Mouse (Mus musculus) stomach, embryonic 15.5 days (tissue): ENCODE results near the gene Ppara. TPM values are rescaled to one million over a fixed set of nuclear protein-coding genes. Genes with fewer than 3 reads are reported as not detected.

Experiments used
- ATAC-seq: fragments of 200-750 bp; cut with Nextera tagmentation; 2 replicates; pipeline ENCODE4 v1.8.0; 2017; ENCODE audit warnings: low read depth, moderate number of reproducible peaks, moderate TSS enrichment; ENCODE audit not compliant: insufficient read depth, low FRiP score
- H3K27ac ChIP-seq: fragments of 300-500 bp; sonication (generic); 2 replicates; pipeline ENCODE4 v1.5.1; 2015; ENCODE audit warnings: mild to moderate bottlenecking, inconsistent platforms
- H3K27me3 ChIP-seq: fragments of 300-500 bp; sonication (generic); replicated peaks from 2 replicates; pipeline ENCODE4 v1.6.1; 2015; ENCODE audit warnings: inconsistent platforms
- H3K36me3 ChIP-seq: fragments of 300-500 bp; sonication (generic); 2 replicates; pipeline ENCODE4 v1.6.1; 2015; ENCODE audit warnings: inconsistent platforms
- H3K4me1 ChIP-seq: fragments of 300-500 bp; sonication (generic); 2 replicates; pipeline ENCODE4 v1.6.1; 2015; ENCODE audit warnings: inconsistent platforms
- H3K4me2 ChIP-seq: fragments of 300-500 bp; sonication (generic); 2 replicates; pipeline ENCODE4 v1.6.1; 2015; ENCODE audit warnings: mild to moderate bottlenecking, inconsistent platforms
- H3K4me3 ChIP-seq: fragments of 300-500 bp; sonication (generic); replicated peaks from 2 replicates; pipeline ENCODE4 v1.5.1; 2015; ENCODE audit warnings: inconsistent platforms
- H3K9ac ChIP-seq: fragments of 300-500 bp; sonication (generic); 2 replicates; pipeline ENCODE4 v1.6.1; 2015; ENCODE audit warnings: inconsistent platforms
- H3K9me3 ChIP-seq: fragments of 300-500 bp; sonication (generic); 2 replicates; pipeline ENCODE4 v1.6.1; 2016; ENCODE audit warnings: inconsistent platforms
- WGBS: fragments of 180-500 bp; shearing (Covaris S2); methylation state at CpG from one replicate; pipeline ENCODE4 v1.1.7; 2015; 5-methylcytosine and 5-hydroxymethylcytosine counted together
- polyA plus RNA-seq: library from polyadenylated mRNA; unstranded; fragments of >200 nt; fragmentation: Nextera tagmentation; extraction: Ambion mirVana; gene quantifications from 2 replicates; pipeline ENCODE4 v1.2.1, GENCODE M21; 2015

The Ppara gene
- polyA plus RNA-seq, 1 experiment from 2014 or later = 9.6 TPM

DNA sequence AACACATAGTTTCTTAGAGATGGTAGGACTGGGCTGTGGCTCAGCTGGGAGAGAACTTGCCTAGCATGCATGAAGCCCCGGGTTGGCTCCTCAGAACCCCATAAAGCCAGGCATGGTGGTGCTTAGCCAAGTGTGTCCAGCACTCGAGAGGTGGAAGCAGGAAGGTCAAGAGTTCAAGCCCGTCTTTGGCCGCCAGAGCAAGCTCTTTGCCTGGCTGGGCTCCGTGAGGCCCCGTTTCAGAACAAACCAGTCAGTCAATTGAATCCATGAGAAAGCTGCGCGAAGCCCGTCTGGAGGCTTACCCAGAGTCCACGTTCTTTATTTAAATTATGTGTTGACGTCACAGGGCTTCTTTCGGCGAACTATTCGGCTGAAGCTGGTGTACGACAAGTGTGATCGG is 53.9 kb downstream of the Ppara start:
- 75% methylated on average over 16 of the region's 16 CpGs for WGBS
- H3K4me2 ChIP-seq = no peak overlapping the region
- H3K27ac ChIP-seq = no peak overlapping the region
- H3K9me3 ChIP-seq = no peaks in the 10 kb centered on the region
- H3K4me3 ChIP-seq = no peak overlapping the region
- no peaks in the 10 kb centered on the region for H3K4me1 ChIP-seq
- ATAC-seq = no peak
- H3K9ac ChIP-seq = no peak overlapping the region
- no peaks in the 10 kb centered on the region for H3K36me3 ChIP-seq
- H3K27me3 ChIP-seq = no peaks in the 10 kb centered on the region

GRCm38 (mm10) chr15:85791449-85791848 is 56.7 kb downstream of the Ppara start:
- no peak overlapping the region for H3K27ac ChIP-seq
- no peak overlapping the region for H3K4me2 ChIP-seq
- H3K27me3 ChIP-seq = no peaks in the 10 kb centered on the region
- H3K4me3 ChIP-seq = no peak overlapping the region
- no peaks in the 10 kb centered on the region for H3K36me3 ChIP-seq
- no peak overlapping the region for H3K9ac ChIP-seq
- WGBS = 86% methylated on average over 4 of the region's 4 CpGs
- no peaks in the 10 kb centered on the region for H3K9me3 ChIP-seq
- ATAC-seq = no peak
- H3K4me1 ChIP-seq = no peaks in the 10 kb centered on the region

- H3K9ac ChIP-seq = no peak overlapping the region
- H3K4me2 ChIP-seq = no peak overlapping the region
- H3K4me1 ChIP-seq = no peaks in the 10 kb centered on the region
- no peaks in the 10 kb centered on the region for H3K36me3 ChIP-seq
- H3K4me3 ChIP-seq = no peak overlapping the region
- WGBS = 76% methylated on average over 1 of the region's 1 CpGs
- no peak overlapping the region for H3K27ac ChIP-seq
- ATAC-seq = no peak
- no peaks in the 10 kb centered on the region for H3K9me3 ChIP-seq
- no peaks in the 10 kb centered on the region for H3K27me3 ChIP-seq
Observed at GRCm38 (mm10) chr15:85792819-85793218, 58.0 kb downstream of the Ppara start.

DNA sequence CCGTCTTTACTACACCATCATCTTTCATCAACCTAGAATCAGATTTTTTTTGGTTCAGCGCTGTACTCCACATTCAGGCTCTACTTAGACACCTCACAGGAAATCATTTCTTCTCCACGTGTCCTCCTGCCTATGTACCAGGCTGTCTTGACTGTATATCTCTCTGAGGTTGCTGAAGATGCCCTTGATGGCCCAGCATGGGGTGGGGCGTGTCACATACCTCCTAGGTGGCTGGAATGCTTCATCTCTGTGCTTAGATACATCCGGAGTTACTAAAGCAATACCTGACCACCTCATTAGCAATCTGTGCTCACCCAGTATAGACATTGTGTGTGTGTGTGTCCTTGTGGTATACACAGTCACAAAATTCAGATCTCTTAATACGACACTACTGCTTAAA is 60.7 kb downstream of the Ppara start:
- WGBS = 82% methylated on average over 6 of the region's 6 CpGs
- Histone ChIP-seq H3K27me3 (no peaks in the 10 kb centered on the region), H3K4me3 (no peak overlapping the region), H3K27ac (no peak overlapping the region), H3K36me3 (no peaks in the 10 kb centered on the region), H3K9ac (no peak overlapping the region), H3K9me3 (no peaks in the 10 kb centered on the region), H3K4me2 (no peak overlapping the region), H3K4me1 (no peaks in the 10 kb centered on the region)
- no peak for ATAC-seq

DNA sequence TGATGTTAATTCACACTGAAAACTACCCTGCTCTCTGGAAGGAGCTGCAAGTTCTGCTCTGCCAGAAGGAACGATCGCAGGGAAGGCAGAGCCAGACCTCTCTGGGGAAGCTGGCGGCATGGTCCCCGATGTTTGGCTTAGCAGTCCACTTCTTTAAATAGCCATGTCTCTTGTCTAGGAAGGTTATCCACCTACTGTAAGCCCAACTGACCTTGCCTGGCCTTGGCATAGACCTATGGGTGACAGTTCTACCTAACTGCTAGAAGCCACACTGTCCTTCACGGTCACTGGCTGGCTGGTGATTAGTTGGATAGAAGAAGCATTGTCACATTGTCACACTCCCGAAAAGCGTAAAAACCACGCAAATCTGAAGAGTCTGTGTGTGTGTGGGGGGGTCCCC is 63.9 kb downstream of the Ppara start:
- WGBS = 91% methylated on average over 8 of the region's 8 CpGs
- Histone ChIP-seq H3K4me1 (no peaks in the 10 kb centered on the region), H3K27me3 (no peaks in the 10 kb centered on the region), H3K9me3 (no peaks in the 10 kb centered on the region), H3K4me3 (no peak overlapping the region), H3K36me3 (no peaks in the 10 kb centered on the region), H3K9ac (no peak overlapping the region), H3K27ac (no peak overlapping the region), H3K4me2 (no peak overlapping the region)
- ATAC-seq = no peak

DNA sequence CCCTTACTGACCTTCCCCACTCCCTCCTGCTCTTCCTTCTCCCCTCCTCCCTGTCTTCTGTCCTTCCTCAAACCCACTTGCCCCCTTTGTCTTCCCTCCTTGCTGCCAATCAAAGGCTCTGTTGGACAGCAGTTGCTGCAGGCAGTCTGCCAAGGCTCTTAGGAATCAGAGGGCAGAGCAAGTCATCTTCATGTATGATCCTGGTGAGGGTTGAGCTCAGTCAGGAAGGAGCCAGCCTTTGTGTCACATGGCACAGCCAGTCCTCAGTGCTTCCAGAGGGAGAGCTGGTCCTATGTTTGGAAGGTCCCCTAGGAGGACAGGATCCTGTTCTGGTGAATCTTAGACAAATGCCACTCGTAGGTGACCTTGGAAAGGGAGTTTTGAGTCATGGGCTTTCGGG is 68.1 kb downstream of the Ppara start:
- Histone ChIP-seq H3K27me3 (no peaks in the 10 kb centered on the region), H3K4me3 (no peak overlapping the region), H3K27ac (no peak overlapping the region), H3K4me2 (no peak overlapping the region), H3K4me1 (no peaks in the 10 kb centered on the region), H3K9me3 (no peaks in the 10 kb centered on the region), H3K36me3 (no peaks in the 10 kb centered on the region), H3K9ac (no peak overlapping the region)
- ATAC-seq = no peak
- 87% methylated on average over 2 of the region's 2 CpGs for WGBS

DNA sequence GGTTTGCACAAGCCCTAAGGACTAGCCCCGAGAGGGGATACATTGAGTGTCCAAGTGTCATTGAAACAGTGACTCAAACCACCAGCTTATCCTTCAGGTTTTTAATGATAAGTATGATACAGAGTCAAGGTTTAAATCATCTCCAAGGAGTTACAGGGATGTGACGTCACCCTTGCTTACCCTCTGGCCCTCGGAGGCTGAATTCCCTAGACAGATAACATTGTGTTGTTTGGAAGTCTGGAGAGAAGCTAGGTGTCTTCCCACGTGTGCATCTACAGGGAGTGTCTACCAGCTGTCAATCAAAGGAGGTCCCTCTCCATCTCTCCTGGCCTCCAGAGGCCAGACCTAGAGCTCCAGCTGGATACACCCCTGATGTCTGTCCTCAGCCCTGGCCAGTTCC is 72.1 kb downstream of the Ppara start:
- Histone ChIP-seq H3K4me3 (no peak overlapping the region), H3K9me3 (no peaks in the 10 kb centered on the region), H3K4me1 (peaks cover 6% of the 10 kb centered on the region; the same call in 1 of the 2 replicates), H3K27ac (no peak overlapping the region), H3K36me3 (no peaks in the 10 kb centered on the region), H3K9ac (no peak overlapping the region), H3K27me3 (no peaks in the 10 kb centered on the region), H3K4me2 (no peak overlapping the region)
- no peak for ATAC-seq
- 71% methylated on average over 4 of the region's 4 CpGs for WGBS

DNA sequence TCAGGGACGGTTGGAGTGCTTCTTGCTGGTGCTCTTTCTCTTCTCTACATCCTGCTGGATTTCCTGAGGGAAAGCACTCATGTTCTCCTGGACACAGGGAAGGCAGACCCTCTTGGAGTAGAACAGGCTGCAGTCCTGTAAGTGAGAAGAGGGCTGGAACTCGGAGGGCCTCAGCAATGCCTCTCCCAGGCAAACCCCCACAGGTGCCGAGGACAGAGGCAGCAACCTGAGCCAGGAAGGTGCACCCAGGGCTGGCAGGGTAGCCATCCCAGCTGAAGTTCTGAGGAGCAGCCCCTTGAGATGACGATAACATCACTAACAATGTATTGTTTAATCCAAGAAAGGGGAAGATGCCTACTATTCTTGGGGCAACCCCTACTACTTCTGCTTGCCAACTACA is 72.6 kb downstream of the Ppara start:
- no peak for ATAC-seq
- 82% methylated on average over 4 of the region's 4 CpGs for WGBS

DNA sequence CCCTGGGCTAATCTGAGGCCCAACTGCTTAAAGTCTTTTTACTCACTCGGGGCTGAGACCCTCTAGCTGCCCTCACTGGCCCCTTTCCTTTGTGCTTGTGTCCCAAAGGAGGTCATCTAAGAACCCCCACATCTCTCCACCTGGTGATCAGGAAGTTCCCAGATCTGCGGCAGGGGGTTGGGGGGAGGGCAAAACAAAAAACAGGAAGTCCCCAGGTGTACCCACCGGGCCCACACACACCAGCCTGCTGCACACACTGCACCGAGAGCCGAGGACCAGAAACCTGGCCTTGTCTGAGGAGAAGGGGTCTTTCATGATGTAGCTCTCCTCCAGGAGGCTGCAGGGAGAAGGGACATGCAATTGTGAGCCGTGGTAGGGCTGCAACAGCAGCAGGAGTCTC is 73.2 kb downstream of the Ppara start:
- Histone ChIP-seq H3K4me3 (no peak overlapping the region), H3K36me3 (no peaks in the 10 kb centered on the region), H3K4me1 (peaks cover 9% of the 10 kb centered on the region), H3K27me3 (no peaks in the 10 kb centered on the region), H3K9me3 (no peaks in the 10 kb centered on the region), H3K27ac (no peak overlapping the region), H3K9ac (no peak overlapping the region), H3K4me2 (no peak overlapping the region)
- ATAC-seq = no peak
- 79% methylated on average over 6 of the region's 6 CpGs for WGBS

More for the DNA sequence above, 72.6 kb downstream of the Ppara start:
- Histone ChIP-seq H3K4me1 (peaks cover 9% of the 10 kb centered on the region), H3K9ac (no peak overlapping the region), H3K4me2 (no peak overlapping the region), H3K9me3 (no peaks in the 10 kb centered on the region), H3K4me3 (no peak overlapping the region), H3K36me3 (no peaks in the 10 kb centered on the region), H3K27me3 (no peaks in the 10 kb centered on the region), H3K27ac (no peak overlapping the region)

GRCm38 (mm10) chr15:85808434-85808833 is 73.7 kb downstream of the Ppara start:
- Histone ChIP-seq H3K9ac (no peak overlapping the region), H3K4me3 (no peak overlapping the region), H3K9me3 (no peaks in the 10 kb centered on the region), H3K27ac (no peak overlapping the region), H3K27me3 (no peaks in the 10 kb centered on the region), H3K36me3 (no peaks in the 10 kb centered on the region), H3K4me1 (peaks cover 9% of the 10 kb centered on the region), H3K4me2 (no peak overlapping the region)
- no peak for ATAC-seq
- WGBS = 65% methylated on average over 8 of the region's 8 CpGs

GRCm38 (mm10) chr15:85809091-85809490 is 74.3 kb downstream of the Ppara start:
- Histone ChIP-seq H3K36me3 (no peaks in the 10 kb centered on the region), H3K9ac (no peak overlapping the region), H3K4me1 (peaks cover 9% of the 10 kb centered on the region), H3K4me3 (no peak overlapping the region), H3K9me3 (no peaks in the 10 kb centered on the region), H3K4me2 (no peak overlapping the region), H3K27ac (no peak overlapping the region), H3K27me3 (no peaks in the 10 kb centered on the region)
- ATAC-seq = no peak
- WGBS = 87% methylated on average over 12 of the region's 12 CpGs

DNA sequence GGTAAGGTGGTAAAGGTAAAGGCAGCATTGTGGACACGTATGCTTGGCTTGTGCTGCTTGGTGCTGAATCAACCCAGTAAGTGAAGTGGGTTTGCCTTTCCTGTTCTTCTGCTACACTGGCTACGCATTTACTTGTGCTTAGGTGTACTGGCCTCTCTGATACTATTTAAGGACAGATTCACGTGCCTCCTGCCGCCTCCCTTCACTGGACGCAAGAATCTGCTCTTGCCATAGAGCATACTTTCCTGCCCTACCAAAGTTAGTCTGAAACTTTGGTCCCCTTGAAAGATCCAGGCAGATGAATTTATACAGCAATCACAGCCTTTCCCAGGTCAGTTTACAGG is 75.7 kb downstream of the Ppara start:
- Histone ChIP-seq H3K27ac (peak overlapping the region; percentile 89; the same call in 1 of the 2 replicates), H3K4me1 (peaks cover 9% of the 10 kb centered on the region), H3K4me3 (peak overlapping the region; percentile 65), H3K4me2 (peak overlapping the region; percentile 69), H3K9me3 (no peaks in the 10 kb centered on the region), H3K9ac (peak overlapping the region; percentile 67; the same call in 1 of the 2 replicates), H3K27me3 (no peaks in the 10 kb centered on the region), H3K36me3 (no peaks in the 10 kb centered on the region)
- WGBS = 74% methylated on average over 5 of the region's 5 CpGs
- ATAC-seq = no peak

- no peaks in the 10 kb centered on the region for H3K9me3 ChIP-seq
- 2% methylated on average over 36 of the region's 36 CpGs for WGBS
- H3K27ac ChIP-seq = peak overlapping the region; percentile 89
- no peaks in the 10 kb centered on the region for H3K36me3 ChIP-seq
- H3K4me1 ChIP-seq = peaks cover 9% of the 10 kb centered on the region
- H3K4me2 ChIP-seq = peak overlapping the region; percentile 69
- peak overlapping the region; percentile 65 for H3K4me3 ChIP-seq
- ATAC-seq = peak; percentile 83
- no peaks in the 10 kb centered on the region for H3K27me3 ChIP-seq
- peak overlapping the region; percentile 67 for H3K9ac ChIP-seq
Observed at GRCm38 (mm10) chr15:85810806-85811521, 76.2 kb downstream of the Ppara start.
